Mouse (Mus musculus): ENCODE data around the gene Hoxd11. TPM values are rescaled to one million over a fixed set of nuclear protein-coding genes. Genes with fewer than 3 reads are reported as not detected.

Hoxd11 gene
- total RNA-seq, 2 experiments from 2014 or later: not detected

GRCm38 (mm10) chr2:74704999-74705466 is 25.7 kb downstream of the Hoxd11 start:
- ATAC-seq (replicated peaks; ENCODE audit: low FRiP score, poor library complexity, severe bottlenecking): no peak

DNA sequence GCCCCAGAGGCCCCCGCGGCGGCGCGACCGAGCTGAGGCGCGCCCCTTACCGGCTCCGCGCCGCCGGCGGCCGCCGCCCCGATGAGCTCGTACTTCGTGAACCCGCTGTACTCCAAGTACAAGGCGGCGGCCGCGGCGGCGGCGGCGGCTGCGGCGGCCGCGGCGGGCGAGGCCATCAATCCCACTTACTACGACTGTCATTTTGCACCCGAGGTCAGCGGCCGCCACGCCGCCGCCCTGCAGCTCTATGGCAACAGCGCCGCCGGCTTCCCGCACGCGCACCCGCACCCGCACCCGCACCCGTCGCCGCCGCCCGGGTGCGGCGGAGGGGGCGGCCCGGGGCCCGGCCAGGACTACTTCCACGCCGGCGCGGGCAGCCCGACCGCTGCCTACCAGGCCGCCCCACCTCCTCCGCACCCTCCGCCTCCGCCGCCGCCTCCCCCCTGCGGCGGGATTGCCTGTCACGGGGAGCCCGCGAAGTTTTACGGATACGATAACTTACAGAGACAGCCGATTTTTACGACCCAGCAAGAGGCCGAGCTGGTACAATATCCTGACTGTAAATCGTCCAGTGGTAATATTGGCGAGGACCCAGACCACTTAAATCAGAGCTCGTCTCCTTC is 26.2 kb downstream of the Hoxd11 start:
- no peak for ATAC-seq (replicated peaks; ENCODE audit: low FRiP score, poor library complexity, severe bottlenecking)

DNA sequence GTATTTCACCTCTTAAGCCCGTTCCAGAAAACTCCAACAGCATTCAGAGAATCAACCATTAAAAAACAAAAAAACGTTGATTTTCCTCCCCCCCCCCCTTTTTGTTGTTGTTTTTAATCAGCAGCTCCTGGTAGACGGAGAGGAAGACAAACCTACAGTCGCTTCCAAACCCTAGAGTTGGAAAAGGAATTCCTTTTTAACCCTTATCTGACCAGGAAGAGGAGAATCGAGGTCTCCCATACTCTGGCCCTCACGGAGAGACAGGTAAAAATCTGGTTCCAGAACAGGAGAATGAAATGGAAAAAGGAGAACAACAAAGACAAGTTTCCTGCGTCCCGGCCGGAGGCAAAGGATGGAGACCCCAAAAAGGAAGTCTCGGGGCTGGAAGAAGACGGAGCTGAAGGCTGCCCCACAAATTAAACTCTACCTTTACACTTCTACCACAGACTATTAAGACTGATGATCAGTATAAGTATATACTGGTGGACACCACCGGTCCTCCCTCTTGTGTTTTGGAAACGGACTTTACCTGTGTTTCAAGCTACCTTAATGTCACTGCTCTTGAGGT is 27.1 kb downstream of the Hoxd11 start:
- no peak for ATAC-seq (replicated peaks; ENCODE audit: low FRiP score, poor library complexity, severe bottlenecking)

- ATAC-seq (replicated peaks; ENCODE audit: low FRiP score, poor library complexity, severe bottlenecking): no peak
Measured at GRCm38 (mm10) chr2:74707599-74707998, 28.2 kb downstream of the Hoxd11 start.

DNA sequence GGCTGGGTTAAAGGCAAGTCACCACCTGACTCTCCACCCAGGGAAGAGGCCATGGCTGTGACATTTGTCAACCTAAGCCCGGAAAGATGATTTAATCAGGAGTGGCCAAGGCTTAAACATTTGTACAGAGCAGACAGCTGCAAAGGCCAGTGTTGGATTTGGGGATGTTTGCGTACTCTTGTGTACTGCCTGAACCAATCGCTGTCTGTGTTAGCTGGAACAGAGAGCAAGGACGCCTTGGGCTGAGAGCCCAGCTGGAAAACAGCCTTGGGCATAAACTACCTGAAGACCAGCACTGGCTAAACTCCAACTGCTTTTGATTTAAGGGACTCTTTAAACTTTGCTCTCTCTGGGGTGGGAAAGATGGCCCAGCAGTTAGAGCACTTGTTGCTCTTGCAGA is 29.3 kb downstream of the Hoxd11 start:
- ATAC-seq (replicated peaks; ENCODE audit: low FRiP score, poor library complexity, severe bottlenecking): no peak

DNA sequence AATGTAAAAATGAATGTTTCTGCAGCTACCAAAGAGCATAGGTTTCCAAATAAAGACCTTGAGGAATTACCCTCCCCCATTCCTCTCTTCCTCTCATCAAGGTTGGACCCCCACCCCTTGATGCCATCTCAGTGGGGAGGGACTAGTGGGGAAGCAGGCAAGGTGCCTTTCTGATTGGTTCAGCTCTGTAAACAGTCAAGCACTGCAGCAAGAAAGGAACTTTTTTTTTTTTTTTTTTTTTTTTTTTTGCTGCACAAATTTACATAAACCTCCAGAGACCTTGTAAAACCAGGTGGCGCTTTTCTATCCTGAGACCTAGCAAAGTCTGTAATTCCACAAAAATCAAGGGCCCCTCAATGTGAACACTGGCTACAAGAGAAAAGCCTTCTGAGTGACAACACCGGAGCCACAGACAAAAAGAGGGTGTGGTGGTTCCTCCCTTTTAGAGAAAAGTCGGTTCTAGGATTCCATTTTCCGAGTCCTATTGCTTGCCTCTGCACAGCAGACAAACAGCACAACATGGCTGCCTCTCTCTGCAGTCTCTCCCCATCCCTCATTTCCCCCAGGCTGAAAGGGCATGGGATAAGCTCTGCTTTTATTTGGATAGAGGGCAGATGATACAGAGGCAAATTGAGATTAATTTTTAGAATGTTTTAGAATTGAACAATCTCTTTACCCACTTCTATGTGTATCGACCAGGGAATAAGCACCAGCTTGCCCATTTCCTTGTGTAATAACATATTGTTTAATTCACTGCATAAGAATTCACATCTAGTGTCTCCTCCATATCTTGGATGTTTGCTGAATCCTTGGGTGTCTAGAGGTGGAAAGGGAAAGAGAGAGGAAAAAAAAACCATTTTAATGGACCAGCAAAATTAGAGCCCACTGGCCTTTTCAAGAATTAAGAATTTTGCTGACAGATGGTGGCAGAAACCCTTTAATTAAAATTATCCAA is 30.4 kb downstream of the Hoxd11 start:
- ATAC-seq (replicated peaks; ENCODE audit: low FRiP score, poor library complexity, severe bottlenecking): no peak

DNA sequence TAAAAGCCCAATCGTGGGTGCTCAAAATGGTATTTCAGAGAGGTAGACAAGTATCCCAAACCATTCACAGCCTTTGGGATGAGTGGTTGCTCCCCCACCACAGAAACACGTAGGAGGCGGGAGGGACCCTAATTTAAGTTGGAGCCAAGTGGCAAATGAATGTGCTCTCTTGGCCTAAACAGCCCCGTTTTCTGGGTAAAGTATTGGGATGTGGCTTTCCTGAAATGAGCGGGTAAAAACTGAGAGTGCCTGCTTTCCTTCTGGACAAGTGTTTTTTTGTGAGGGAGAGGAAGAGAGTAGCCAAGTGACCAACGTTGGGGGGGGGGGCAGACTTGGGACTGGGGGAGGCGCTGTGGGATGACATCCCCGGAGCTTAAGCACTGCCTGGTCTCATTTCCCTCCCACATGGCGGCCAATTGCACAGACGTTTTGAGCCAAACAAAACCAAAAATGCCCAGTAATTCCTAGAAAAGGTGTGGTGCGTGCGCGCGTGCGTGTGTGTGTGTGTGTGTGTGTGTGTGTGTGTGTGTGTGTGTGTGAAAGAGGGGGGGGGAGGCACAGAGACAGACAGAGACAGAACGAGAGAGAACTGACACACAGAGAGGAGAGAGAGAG is 31.7 kb downstream of the Hoxd11 start:
- ATAC-seq (replicated peaks; ENCODE audit: low FRiP score, poor library complexity, severe bottlenecking): no peak

- no peak for ATAC-seq (replicated peaks; ENCODE audit: low FRiP score, poor library complexity, severe bottlenecking)
Measured at GRCm38 (mm10) chr2:74711721-74712621, 32.6 kb downstream of the Hoxd11 start, which contains the start of the genes Hoxd3 and Hoxd4. Hoxd3 (plus strand) TSS chr2:74711927. Hoxd4 (plus strand) TSS chr2:74711929.

DNA sequence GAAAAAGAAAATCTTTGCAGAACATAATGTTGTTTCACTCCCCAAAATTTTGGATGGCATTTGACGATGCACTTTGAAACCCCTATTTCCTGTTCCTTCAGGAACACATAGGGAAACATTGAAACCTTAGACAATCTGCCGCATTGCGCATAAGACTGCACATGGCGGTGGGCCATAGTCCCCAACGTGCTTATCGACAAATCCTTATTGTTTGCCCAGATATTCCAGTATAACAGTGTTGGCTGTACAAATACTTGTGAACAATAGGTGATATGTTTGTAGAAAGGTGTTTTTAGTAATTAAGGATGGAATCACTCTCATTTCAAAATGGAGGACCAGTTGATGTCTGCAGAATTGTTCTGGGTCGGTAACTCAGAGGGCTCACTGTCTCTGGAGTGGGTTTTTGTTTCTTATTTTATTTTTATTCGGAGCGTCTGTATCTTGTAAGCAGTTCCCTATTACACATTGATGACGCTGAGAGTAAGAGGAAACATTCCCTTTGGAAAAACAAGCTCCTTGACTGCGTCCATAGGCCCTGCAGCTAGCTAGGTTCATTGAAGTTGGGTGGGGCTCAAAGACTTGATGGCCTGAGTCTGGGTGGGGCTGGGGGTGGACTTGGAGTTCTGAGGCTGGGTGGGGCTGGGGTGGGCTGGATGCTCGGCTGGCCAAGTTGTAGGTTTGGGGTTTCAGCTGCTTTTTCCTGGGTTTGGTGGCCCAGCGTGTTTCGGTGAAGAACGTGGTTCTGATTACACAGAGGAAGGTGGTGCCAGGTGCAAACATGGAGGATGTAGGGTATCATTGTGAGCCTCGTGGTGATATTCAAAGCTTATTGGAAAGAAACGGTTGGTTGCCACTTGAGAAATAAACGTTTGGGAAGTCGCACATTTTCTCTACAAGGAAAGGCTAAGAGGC is 34.1 kb downstream of the Hoxd11 start:
- no peak for ATAC-seq (replicated peaks; ENCODE audit: low FRiP score, poor library complexity, severe bottlenecking)

GRCm38 (mm10) chr2:74714156-74714789 is 34.9 kb downstream of the Hoxd11 start:
- no peak for ATAC-seq (replicated peaks; ENCODE audit: low FRiP score, poor library complexity, severe bottlenecking)

DNA sequence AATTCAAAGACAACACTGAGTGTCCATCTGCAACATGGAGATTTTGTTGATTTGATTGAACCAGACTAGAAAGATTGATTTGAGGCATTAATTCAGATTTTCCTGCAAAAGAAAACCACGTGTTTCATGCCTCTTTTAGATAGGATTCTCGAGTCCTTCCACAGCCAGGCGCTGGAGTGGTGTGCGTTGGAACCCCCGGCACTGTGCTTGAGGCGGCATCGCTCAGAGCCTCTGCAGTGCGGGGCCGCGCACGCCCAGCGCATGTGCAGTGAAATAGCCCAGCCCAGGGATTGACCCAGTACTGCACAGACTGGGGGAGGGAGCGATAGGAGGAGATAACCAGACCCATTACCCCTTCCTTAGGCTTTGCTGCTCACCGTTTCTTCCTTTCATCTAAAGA is 35.5 kb downstream of the Hoxd11 start:
- no peak for ATAC-seq (replicated peaks; ENCODE audit: low FRiP score, poor library complexity, severe bottlenecking)

- no peak for ATAC-seq (replicated peaks; ENCODE audit: low FRiP score, poor library complexity, severe bottlenecking)
Measured at GRCm38 (mm10) chr2:74715504-74716241, 36.3 kb downstream of the Hoxd11 start.

- no peak for ATAC-seq (replicated peaks; ENCODE audit: low FRiP score, poor library complexity, severe bottlenecking)
Measured at GRCm38 (mm10) chr2:74720384-74720783, 41.0 kb downstream of the Hoxd11 start.

DNA sequence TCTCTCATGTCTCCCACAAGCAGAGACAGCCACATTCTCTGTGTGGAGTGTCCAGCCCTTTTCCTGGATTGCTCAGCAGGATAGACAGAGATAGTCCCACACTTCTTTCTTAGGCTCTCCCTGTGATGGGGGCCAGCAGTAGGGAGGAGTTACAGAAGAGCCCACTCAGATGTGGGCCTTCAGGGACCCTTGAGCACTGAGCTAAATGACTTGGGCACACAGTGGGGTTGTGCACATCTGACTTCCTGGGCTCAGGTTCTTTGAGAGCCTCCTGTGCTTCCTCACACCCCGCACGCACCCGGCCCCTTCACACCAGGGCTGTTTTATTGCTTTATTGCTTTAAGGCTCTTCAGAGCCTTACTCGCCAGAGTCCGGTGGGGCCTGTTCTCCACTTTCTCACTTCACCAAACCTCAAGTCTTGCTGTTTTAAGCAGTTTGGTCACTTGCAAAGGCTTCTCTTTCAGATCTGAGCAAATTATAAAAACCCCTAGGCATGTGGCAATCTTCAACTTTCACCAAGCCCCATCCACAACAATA is 41.7 kb downstream of the Hoxd11 start:
- ATAC-seq (replicated peaks; ENCODE audit: low FRiP score, poor library complexity, severe bottlenecking): no peak

DNA sequence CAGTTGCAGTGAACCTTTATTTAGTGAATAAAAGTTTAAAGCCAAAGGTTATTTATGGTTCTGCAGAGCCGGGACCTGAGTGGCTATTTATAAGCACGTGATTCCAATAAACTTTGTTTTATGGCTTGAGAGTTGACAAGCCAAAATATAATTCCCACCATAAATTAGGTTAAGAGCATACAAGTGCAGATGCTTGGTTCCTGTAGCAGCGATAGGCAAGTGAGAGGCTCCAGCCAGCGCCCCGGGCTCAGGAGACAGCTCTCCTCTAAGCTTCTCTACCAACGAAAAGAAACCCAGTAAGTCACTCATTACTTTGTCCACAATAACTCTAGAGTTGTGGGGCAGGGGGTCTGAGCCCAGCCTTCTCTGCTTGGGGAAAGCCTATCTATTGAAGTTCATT is 42.5 kb downstream of the Hoxd11 start:
- no peak for ATAC-seq (replicated peaks; ENCODE audit: low FRiP score, poor library complexity, severe bottlenecking)

DNA sequence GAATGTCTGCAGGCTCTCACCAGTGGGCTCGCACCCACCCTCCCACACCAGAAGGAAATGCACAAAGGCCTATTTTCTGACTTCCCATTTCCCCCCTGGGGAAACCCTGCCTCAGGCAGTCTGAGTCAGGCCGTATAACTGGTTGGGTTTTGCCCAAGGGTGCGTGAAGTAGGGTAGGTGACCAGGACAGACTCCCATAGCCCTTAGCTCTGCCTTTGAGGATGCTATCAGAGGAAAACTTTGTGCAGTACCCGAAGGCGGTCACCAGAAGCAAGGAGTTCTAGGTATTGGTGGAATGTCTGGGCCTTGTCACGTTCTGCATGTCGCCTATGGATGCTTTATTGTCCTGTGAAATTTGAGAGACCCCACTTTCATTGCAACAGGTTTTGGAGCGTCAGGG is 43.6 kb downstream of the Hoxd11 start:
- ATAC-seq (replicated peaks; ENCODE audit: low FRiP score, poor library complexity, severe bottlenecking): no peak

Data from erythroblast, adult 5-6 weeks (primary cell).